Mouse (Mus musculus) olfactory bulb, adult 2 months (tissue): ENCODE data around the gene Mrpl44.

Experiments
- CTCF ChIP-seq: fragments of 200-500 bp; IDR thresholded peaks from 2 replicates; pipeline ENCODE4 v1.5.1; 2012; ENCODE audit warnings: low read depth, mild to moderate bottlenecking, low read length, moderate library complexity; ENCODE audit not compliant: insufficient read depth
- POLR2A ChIP-seq: fragments of 200-500 bp; IDR thresholded peaks from 2 replicates; pipeline ENCODE4 v1.6.1; 2012; ENCODE audit warnings: mild to moderate bottlenecking, low read depth, low read length, moderate library complexity; ENCODE audit not compliant: insufficient read depth

DNA sequence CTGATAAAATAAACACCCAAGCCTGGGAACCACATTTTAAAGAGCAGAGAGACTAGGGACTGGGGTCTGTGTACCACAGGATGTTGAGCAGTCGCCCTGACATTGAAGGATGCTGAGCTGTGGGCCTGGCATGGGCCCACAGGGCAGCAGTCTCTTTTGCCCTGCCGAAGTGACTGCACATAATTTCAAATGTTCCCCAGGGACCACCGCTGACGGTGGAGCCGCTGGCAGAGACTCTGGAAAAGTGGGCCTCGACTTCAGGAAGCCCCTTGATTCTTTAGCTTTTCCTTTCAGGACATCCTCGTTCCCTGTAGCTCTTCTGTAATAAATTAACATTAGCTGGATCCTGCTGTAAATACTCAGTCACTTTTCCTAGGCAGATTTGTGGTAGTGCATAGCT is 18.7 kb upstream of the Mrpl44 start:
- TF ChIP-seq POLR2A (no peak), CTCF (no peak)
